Mouse (Mus musculus): ENCODE data around the gene Lyrm4.
A peak's percentile ranks its signal among the peaks of the same experiment; 100 is the strongest.
"Not testable (repeated sequence)": the region's sequence is repeated elsewhere in the genome, so short reads cannot be mapped to it uniquely, and the experiment has no call there.

Gene Lyrm4

DNA sequence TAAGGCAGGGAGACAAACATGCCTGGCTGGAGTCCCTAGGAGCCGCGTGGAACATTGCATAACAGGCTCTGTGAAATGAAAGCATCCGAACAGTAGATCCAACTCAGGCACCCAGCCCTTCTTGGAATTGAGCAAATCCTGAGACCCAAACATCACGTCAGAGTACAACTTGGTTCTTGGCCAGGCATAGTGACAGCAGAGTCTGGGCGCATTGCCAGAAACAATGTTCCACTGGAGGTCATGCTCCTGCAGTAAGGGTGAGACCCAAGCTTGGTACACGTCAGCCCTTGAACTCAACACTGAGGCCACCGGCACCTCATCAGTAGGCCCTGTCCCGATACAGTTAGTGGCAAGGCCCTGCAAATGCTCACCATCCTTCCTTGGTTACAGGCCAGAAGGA lies 123.3 kb downstream of the Lyrm4 start:
- peak; percentile 53 for DNase-seq (ENCODE audit: low spot score)

DNA sequence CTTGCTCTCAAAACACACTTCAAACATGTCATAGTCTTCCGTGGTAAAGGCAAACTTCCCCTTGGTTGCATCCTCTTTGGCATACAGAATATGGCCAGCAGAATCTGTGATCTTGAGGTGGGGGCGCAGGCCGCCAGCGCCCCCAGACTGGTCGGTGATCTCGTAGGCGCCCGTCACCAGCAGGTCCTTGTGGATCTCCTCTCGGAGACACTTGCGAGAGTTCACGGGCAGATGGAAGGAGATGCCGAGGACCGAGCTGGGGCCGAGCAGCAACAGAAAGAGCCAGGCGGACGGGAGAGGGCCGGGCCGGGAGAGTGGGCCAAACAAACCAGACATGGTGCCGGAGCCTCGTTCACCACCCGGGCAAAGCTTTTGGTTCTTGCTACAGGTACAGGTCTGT lies 126.1 kb downstream of the Lyrm4 start:
- DNase-seq (ENCODE audit: low spot score): not testable (repeated sequence)

DNA sequence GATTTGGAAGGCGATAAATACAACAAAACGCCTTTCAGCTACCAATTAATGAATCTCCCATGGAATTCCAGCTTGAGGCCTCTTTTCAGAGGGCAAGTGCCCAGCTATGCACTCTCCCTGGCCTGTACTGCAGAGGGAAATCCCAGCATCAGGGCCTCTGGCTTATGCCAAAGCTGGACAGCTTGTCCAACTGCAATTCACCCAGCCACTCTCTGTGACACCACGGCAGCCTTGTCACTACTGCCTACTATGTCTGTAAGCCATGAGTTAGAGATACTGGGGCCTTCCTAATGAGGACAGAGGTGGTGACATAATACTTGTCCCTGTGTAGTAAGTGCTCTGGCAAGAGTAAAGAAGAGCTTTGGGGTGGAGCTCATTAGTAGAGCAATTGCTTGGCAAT lies 128.0 kb downstream of the Lyrm4 start:
- no peak for DNase-seq (ENCODE audit: low spot score)

DNA sequence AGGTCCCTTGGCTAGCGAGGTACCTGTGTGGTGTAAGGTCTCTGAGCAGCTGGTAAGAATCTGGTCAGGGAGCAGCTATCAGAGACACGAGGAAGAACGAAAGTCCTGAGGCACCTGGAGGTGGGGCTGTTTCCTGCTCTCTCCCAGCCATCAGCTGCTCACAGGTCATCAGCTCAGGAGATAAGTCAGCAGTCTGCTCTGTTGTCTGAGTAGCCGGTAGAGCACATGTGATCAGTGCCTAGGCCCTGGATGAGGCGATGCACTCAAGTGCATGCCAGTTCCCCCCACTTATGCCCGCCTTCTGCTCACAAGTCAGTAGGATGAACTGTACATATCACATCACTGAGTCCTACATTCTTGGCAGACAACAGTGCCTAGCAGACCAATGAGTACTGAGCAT lies 134.3 kb downstream of the Lyrm4 start:
- no peak for DNase-seq (ENCODE audit: low spot score)

DNA sequence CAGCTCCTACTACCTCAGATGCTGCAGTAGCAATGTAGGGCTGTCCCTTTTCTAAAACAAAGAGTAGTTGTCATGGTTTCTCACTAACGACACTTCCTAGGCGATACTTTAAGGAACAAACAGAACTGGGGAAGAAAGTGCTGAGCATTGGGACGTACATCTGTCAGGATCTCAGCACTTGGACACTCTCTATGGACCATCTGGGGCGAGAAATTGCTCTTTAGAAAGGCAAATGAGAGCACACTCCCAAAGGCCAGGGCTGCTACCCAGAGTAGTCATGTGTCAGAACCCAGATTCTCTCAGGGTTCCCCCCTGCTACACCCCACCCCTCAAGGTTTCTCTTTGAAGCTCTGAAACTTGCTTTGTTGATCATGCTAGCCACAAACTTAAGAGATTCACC lies 136.9 kb downstream of the Lyrm4 start:
- no peak for DNase-seq (ENCODE audit: low spot score)

DNA sequence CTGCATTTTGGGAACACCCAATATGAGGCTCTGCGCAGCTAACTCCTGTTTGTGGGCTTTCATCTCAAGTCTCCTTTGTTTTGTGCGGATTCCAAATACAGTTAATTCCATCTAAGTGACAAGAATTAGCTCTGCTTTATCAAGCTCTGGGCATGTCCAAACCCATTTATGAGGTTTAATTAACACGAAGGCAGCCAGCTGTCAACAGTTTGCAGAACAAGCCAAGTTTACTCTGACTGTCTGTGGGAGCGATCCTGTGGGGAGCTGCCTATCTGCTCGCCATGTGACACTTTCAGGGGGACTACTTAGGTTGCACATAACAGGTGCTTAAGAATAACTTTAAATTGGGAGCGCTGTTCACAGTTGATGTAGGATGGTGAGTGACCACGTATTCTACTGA lies 140.4 kb downstream of the Lyrm4 start:
- DNase-seq (ENCODE audit: low spot score): no peak

DNA sequence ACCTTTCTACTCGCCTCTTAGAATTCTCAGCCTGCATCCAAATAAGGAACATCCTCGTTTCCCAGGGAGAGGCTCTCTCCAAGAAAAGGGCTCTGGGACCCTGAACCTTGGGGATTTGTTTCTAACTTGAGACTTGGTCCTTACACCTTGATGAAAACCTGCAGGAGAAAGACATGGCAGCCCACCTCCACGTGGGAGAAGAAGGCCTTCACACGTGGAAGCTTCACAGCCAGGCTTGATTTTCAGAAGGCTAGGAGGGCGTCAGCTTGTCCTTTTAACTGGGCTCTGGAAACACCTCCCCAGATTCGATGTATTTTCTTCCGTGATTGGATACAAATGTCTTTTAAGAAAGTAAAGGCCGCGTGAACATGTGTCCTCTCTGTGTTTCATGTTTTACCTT lies 147.5 kb downstream of the Lyrm4 start:
- DNase-seq (ENCODE audit: low spot score): no peak

DNA sequence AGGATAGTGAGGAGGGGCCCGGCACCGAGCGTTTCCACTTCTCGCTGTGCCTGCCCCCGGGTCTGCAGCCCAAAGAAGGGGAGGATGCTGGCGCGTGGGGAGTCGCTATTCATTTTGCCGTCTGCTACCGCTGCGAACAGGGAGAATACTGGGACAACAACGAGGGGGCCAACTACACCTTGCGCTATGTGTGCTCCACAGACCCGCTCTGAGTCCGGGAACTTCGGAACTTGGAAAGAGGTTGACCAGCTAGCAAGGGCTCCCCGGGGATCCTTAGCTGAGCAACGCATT lies 147.9 kb downstream of the Lyrm4 start:
- no peak for DNase-seq (ENCODE audit: low spot score)

DNA sequence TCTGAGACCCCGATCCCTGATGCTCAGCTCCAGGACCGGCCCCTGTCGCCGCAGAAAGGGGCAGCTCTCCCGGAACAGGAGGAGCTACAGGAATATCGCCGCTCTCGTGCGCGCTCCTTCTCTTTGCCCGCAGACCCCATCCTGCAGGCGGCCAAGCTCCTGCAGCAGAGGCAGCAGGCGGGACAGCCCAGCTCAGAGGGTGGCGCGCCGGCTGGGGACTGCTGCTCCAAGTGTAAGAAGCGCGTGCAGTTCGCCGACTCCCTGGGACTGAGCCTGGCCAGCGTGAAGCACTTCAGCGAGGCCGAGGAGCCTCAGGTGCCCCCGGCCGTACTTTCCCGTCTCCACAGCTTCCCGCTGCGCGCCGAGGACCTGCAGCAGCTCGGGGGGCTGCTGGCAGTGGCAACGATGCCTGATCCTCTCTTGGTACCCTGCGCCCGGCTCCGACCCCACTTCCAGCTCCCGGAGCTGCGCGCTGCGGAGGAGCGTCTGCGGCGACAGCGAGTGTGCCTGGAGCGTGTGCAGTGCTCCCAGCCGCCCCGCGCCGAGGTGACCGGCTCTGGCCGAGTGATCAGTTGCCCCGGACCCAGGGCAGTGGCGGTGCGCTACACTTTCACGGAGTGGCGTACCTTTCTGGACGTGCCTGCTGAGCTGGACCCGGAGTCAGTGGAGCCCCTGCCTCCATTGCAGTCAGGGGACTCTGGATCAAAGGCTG lies 148.5 kb downstream of the Lyrm4 start:
- DNase-seq (ENCODE audit: low spot score): peak; percentile 39

DNA sequence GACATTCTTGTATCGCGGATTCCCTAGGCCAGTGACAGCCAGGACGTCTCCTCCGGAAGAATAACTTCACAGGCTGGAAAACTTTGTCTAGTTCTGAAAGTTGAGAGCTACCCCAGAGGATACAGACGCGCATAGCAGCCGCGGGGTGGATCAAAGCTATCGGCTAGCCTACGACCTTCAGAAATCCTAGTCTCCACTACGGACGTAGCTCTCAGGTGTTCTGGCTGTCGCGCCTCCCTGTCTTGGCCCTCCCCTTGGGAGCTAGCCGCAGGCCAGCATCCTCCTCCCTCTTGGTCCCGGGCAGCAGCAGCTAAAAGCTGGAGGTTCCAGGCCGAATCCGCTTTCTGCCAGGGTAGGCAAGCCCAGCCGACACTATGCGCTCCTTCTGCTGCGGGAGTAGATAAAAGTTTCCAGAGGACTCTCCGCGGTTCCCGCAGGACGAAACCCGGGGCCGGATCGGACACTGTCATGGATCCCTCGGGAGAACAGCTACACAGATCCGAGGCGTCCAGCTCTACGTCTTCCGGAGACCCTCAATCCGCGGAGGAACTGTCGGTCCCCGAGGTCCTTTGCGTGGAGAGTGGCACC lies 149.1 kb downstream of the Lyrm4 start:
- DNase-seq (ENCODE audit: low spot score): peak; percentile 35

DNA sequence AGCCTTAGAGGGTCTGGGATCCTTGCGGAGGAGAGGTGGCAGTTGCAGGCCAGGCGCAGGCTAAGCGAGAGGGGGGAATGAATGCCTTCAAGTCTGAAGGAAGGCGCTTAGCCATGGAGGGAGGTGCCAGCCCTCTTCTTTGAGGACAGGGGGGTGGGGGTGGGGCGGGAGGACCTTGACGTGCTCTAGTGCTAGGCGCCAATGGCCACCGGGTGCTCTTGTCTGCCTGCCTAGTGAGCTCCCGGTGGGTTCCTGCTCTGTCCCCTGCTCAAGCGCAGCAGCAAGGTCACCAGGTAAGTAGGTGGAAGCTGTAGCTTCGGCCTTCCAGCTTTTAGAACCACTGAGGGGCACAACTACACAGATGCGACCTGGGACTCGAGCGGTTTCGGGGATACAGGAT lies 149.6 kb downstream of the Lyrm4 start:
- no peak for DNase-seq (ENCODE audit: low spot score)

DNA sequence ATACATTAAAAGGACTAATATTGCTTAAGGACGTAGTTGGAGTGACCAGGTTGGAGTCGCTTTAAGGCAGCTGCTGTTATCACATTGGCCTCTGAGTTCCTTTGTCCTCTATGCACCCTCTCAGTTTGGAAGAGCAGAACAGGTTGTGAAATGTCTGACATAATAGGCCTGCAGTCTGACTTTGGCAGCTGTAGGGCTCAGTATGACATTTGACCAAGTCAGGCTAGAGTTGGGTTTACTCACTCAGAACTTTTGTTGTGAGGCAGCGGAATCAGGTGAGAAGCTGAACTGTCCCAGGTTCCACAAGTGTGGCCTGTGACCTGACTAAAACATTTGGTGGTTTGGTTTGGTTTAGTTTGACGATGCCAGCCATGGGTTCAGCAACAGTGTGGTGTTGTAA lies 153.7 kb downstream of the Lyrm4 start:
- no peak for DNase-seq (ENCODE audit: low spot score)

DNA sequence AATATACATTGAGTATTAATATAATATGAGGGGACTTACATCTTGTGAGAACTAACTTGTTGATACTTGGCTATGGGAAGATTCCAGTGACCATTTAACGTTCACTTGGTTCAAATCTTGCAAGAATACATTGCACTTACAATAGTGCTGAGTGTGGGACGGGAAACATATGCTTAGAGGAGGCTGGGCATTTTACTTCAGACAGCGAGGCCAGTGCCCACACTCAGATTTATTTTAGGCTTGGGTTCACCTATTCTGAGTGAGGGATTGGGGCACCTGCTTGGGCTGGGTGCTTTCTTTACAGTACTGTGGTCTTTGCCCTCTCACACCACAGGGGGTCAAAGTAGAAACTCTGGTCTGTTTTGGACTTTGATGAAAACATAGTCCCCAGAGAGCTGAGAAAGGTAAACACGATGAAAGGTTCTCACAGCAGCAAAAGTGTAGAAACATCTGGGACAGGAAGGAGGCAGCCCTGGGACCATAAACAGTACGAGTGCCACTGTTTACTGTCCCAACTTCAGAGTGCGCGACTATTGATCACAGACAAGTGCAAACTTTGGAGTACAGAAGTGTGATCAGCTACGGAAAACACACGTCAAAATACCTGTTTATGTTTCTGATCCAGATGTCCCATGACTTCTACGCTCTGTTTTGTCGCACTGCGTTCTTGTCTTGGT lies 157.8 kb downstream of the Lyrm4 start:
- no peak for DNase-seq (ENCODE audit: low spot score)

DNA sequence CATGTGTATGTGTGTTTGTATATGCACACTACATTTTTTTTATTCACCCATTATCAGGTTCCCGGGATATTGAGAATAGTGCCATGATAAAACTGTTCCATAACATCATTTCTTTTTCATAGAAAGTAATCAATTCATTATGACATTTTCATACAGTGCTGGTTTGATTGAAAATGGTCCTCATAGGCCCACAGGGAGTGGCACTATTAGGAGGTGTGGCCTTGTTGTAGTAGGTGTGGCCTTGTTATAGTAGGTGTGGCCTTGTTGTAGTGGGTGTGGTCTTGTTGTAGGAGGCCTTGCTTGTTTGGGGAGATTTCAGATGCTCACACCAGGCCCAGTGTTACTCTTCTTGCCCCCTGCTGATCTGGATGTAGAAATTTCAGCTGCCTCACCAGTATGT lies 158.8 kb downstream of the Lyrm4 start, which contains the start of gene Ppp1r3g:
TSS of gene Ppp1r3g (plus strand) at position 301 of the 400 bp plus-strand sequence.
- DNase-seq (ENCODE audit: low spot score): no peak

DNA sequence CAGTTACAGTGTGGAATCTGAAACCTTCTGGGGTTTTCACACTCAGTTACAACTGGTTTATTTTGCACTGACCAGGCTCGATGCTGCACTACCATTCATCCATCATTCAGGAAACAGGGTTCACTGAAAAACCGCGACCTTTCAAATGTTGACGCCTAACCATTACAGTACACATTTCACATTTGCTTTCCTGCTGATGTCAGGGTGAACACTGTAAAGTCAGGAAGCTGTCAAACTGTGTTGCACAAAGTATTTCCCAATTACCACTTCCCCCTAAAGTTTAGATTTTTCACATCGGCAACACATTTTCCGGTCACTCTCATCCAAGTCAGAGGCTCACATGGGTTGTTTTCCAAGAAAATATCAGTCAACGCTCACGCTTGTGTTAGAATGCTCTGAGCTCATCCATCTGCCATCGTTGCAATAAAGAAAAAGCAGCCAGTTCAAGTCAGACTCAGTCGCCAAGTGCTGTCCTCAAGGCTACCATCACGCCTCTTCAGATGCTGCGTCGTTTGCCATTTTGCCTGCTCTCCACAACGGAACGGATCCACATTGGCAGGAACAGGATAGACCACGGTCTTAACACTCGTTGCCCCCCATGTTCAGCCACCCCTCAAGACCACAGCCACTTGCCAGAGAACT lies 167.4 kb downstream of the Lyrm4 start:
- no peak for DNase-seq (ENCODE audit: low spot score)

DNA sequence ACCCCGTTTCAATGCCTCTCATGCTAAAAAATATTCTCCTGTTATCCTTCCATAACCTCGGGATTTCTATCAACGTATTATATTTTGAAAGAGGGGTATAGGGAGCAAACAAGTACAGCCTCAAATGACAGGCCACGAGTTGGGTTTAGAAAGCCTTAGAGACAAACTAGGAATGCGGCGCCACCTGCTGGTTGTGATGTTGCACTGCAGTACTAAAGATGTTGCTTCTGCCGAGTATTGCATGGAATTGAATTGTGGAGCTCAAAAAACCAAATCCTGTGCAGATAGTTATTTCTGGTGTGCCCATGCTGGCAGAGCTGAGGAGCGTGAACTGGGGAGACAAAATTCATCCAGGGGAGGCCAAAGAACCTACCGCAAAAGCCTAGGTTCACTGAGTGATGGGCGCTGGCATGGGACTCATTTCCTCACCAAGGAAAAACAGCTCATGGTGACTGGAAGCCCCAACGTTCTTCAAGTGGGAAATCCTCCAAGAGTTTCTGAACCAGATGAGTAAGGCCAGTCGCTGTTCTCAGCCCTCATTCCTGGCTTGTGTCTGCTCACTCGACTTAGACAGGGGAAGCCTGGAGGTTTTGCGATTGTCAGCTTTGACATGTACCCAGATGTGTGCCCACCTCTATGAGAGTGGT lies 169.8 kb downstream of the Lyrm4 start:
- peak; percentile 71 for DNase-seq (ENCODE audit: low spot score)

DNA sequence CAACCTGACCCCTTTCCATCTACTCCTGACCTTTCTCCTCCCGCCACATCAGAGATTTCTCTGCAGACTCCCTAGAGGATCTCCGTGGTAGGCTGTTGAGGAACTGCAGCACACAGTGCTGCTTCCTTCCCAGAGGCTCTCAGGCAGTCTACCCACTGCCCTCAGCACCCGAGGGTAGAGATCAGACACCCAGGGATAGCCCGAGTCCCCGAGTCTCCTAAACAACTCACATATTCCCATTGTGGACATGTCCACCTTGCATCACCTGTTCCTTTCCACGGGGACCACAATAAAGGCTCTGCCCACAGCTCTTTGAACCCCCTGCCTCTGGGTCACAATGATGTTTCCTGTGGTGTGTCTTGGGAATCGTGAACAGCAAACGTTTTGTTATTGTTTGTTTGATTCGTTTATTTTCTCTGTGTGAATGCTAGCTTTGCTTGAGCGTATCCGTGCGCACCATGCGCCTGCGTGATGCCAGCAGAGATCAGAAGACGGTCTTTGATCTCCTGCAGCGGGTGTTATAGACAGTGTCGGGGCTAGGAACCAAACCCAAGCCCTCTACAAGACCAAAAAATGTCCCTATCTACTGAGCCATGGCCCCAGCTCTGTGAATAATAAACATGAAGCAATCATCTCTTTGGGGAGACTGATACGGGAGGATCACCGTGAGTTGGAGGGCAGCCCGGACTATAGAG lies 170.5 kb downstream of the Lyrm4 start:
- no peak for DNase-seq (ENCODE audit: low spot score)

DNA sequence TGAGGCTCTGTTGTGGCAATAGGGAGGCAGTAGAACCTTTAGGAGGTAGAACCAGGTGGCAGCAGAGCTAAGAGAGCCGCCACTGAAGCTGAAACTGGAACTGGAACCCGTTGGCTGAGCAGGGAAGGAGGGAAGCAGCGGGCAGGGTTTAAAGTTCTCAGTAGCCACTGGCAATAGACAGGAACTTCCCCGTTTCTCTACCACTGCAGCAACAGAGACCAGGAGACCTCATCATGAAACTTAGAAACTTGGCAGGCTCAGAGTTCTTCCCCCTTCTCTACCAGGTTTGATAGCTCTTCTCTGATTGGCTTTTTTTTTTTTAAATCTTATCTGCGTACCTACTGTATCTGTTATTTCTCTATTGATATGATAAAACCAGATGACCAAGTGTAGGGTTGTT lies 176.4 kb downstream of the Lyrm4 start:
- no peak for DNase-seq (ENCODE audit: low spot score)

DNA sequence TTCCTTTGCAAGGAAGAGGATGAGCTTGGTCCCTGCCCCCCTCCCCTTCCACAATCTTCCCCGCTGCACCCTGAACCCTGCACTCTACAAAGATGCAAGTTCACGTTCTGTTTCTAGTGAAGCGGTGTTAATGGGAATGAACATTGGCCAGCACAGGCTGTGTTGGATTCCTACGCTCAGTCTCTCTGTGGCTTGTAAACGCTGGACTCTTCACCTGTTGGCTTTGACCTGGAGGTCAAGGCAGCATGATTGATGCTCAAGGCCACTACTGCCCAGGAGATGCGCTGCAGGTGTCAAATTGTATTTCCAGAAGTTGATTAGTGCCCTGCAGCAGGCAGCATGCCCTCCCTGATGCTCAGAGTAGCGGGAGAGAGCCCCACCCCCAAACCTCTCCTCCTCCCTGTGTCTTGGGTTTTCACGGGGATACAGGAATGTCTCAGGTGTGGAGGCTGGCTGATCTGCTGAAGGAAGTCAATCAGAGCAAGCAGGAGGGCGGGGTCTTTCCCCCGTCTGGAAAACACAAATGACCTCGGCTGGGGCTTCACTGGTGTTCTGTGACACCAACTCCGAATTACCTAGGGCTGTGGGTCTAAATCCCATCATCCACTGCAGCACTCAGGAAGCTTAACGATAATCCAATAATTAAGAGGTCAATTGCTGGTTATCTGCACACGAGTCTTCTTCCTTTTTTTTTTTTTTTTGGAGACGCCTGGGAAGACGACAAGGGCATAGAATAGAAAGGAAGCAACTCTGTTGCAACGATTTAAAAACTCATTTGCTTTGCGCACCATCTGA lies 177.3 kb downstream of the Lyrm4 start:
- no peak for DNase-seq (ENCODE audit: low spot score)

DNA sequence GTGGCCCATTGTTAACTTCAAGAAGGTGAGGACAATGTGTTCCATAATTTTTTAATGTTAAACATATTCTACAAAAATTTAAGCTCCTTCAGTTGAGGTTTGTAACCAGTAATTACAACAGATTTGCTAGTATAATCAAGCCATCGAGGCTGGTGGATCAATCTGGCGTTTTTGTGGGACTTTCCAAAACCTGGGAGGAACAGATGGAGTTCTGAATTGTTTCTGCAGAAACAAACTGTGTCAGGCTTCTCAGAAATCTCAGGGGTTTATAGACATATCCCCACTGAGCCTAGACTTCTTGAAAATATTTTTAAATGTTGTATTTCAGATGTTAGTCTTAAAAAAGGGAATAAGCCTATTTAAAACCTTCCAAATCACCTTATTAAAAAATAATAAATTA lies 179.3 kb downstream of the Lyrm4 start:
- DNase-seq (ENCODE audit: low spot score): no peak
